Mouse (Mus musculus): Measurements from ENCODE around the gene Ipp.

DNA sequence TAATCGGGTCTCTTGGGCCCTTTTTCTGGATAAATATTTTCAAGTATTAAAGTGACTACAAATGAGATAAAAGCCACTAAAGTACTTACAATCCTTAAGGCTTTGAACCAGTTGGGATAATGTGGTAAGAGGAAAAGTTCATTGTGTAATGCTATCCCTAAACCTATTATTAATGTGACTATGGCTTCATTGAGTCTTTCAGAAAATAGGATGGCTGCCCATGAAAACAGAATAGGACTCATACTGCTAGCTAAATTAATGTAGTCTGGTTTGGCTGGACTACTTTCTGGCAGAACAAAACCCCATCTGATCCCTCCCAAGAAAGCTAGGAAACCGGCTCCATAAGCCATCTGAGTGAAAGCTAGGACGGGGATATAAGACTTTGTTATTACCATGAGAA lies 45.7 kb downstream of the Ipp start:
- TF ChIP-seq POLR2A (IDR thresholded peaks at IDR 0.05; ENCODE audit: insufficient read length, low read depth) = no peak
- TF ChIP-seq E2F4 (IDR thresholded peaks at IDR 0.05; ENCODE audit: insufficient read depth) = no peak
- no peak for TF ChIP-seq POLR2AphosphoS2 (IDR thresholded peaks at IDR 0.05; ENCODE audit: insufficient read length, low read depth)
- TF ChIP-seq TCF12 (IDR thresholded peaks at IDR 0.05; ENCODE audit: insufficient read depth, poor library complexity, severe bottlenecking) = no peak
- no peak for TF ChIP-seq MYOD1 (IDR thresholded peaks at IDR 0.05; ENCODE audit: control insufficient read depth in 1 of 3, insufficient read length in 2 of 3, low read depth in 2 of 3)
- no peak for TF ChIP-seq MYOG (IDR thresholded peaks at IDR 0.05; ENCODE audit: control insufficient read depth in 1 of 3, insufficient read depth in 1 of 3, insufficient read length in 2 of 3, low read depth in 2 of 3)

Data from myocyte (in vitro differentiated cells).